Mouse (Mus musculus) mature B cell (primary cell): ENCODE measurements around the gene Arsj.

Experiments used
- in situ Hi-C: fragments of 300-500 bp; cut with MboI; formaldehyde crosslinking; loops from 2 replicates; pipeline ENCODE4 v1.14.3; 2019

Arsj gene

GRCm38 (mm10) chr3:126363568-126364505 lies at the start of gene Arsj:
TSS of gene Arsj (plus strand) at chr3:126363684.
- in situ Hi-C loops: no loop called here

DNA sequence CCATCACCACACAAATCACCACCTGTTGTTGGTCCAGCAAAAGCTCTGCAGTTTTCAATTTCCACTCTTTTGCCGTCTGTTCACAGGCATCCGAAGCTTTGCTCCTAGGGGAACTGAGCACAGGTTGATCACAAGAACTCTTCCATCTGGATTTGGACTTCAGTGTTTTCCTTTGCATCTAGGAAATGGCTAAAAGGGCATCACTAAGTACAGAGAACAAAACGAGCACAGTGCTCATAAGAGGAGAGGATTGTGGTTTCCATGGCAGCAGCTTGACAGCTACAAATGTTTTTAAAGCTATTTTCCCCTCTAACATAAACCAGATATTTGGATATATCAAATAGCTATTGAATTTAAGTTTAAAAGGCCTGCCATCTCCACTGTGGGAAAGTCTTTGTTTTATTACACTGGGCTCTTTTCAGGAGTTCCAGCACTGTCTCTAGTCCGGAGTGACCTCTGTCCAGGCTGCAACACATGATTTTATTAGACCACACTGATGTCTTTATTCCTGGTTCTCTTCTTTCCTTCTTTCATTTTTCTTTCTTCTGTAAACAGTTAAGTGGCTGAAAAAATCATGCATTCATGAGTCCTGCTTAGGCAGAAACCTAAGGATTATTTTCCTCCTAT lies 38.5 kb upstream of the Arsj start:
- in situ Hi-C loops: no loop called here

DNA sequence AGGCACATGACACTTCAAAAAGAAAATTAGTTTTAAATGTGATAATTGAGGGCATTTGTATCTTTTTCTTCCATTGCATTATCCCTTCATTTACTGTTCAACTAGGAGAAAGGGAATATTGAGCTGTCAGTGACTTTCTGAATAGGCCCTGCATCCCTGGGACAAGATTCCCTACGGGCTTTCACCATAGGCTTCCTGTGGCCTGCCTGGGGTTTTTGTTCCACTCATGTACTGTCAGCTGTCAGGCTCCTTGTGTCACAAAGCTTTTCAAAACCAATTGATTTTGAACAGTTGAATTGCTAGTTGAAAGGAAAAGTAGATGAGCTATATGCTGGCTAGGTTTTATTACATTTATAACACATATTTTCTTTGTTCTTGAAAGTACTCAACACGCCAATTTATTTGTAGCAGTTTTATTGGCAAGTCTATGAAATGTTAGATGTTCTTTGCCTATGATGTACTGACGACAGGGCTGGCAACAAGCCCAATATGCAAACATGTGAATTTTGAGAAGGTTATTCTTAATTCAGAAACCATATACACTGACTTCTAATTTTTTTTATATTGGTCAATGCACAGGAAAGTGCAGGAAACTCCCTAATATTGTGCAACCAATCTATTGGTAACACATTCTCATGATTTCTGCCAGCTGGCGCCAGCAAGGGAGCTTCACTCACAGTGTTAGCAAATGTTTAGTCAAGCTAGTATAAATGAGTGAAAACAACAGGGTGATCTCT lies 37.4 kb upstream of the Arsj start:
- in situ Hi-C loops: no loop called here

- in situ Hi-C loops: no loop called here
Observed at GRCm38 (mm10) chr3:126326628-126327325, 36.7 kb upstream of the Arsj start.

DNA sequence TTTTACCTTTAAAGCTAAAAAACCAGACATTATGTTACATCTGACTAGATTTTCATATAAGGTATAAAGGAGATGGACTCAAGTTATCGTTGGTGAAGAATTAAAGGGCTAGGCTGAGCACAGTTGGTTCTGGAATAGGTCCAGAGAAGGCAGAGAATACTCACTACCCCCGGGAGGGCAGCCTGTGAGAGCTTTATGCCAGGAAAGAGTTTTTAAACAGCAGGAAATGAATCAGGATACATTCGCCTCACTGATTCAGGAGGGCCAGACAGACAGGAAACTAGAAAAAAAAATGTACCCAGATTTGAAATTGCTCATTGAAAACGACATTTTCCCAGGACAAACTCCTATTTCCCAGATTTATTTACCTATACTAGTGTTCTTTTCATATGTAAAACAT lies 28.2 kb upstream of the Arsj start:
- in situ Hi-C loops: no loop called here

DNA sequence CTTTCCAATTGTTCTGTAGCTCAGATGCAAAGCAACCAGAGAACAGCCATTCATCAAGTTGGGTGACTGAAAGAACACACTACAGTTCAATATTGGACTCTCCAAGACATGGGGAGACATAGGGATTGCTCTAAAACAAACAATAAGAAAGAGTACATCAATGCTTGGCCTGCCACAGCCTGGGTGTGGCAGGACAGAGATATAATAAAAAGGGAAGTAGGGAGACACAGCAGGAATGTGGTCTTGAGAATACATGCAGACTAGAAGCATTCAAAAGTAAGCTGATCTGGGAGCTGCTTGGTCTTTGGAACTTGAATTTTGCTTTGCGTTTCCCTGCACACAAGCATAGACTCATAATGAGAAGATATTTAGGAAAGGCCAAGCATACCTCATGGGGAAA lies 18.7 kb upstream of the Arsj start:
- in situ Hi-C loops: no loop called here

GRCm38 (mm10) chr3:126359760-126360159 lies 3.7 kb upstream of the Arsj start:
- in situ Hi-C loops: no loop called here

- in situ Hi-C loops: no loop called here
Observed at GRCm38 (mm10) chr3:126362392-126362791, 1.1 kb upstream of the Arsj start.

DNA sequence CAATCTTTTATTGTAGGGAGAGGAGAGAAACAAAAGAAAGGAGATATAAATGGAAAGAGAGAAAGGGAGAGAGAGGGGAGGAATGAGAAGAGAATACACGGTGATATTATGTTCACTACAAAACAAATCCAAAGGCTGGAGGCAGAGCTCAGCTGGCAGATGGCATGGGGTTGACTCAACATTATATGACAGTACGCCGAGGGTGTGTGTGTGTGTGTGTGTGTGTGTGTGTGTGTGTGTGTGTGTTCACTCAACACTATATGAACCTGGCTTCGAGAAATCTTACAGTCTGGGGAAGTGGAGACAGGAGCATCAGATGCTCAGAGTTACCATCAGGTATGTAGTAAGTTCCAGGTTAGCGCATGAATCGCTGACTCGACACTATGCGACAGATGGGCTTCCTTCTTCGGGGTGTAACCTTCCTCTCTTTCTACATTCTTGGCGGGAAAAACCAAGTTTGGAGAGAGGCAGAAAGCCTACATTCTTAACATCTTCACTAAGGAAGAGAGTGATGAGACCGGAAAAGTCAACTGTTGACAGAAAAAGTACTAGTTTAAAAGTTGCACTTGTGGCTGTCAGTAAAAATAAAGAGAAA lies 456 bp upstream of the Arsj start:
- in situ Hi-C loops: no loop called here

GRCm38 (mm10) chr3:126364555-126364954 lies 1.1 kb downstream of the Arsj start:
- in situ Hi-C loops: no loop called here

DNA sequence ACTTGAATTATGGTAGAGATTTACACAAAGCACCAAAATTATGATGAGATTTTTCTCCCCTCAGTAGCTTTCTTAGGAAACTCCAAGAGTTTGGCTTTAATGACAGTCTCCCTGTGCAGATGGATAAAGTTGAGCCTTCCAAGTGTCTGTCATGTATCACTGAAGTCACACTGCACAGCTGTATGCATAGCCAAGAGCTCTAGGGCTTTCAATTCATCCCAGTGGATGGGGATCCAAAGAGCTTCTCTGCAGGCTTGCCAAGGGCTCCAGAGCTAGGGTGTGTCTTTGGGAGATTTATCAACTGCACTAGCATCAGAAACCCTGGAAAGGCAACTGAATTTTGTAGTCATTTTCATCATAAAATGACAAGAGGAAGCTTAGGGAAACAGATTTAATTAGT lies 7.1 kb downstream of the Arsj start:
- in situ Hi-C loops: no loop called here

DNA sequence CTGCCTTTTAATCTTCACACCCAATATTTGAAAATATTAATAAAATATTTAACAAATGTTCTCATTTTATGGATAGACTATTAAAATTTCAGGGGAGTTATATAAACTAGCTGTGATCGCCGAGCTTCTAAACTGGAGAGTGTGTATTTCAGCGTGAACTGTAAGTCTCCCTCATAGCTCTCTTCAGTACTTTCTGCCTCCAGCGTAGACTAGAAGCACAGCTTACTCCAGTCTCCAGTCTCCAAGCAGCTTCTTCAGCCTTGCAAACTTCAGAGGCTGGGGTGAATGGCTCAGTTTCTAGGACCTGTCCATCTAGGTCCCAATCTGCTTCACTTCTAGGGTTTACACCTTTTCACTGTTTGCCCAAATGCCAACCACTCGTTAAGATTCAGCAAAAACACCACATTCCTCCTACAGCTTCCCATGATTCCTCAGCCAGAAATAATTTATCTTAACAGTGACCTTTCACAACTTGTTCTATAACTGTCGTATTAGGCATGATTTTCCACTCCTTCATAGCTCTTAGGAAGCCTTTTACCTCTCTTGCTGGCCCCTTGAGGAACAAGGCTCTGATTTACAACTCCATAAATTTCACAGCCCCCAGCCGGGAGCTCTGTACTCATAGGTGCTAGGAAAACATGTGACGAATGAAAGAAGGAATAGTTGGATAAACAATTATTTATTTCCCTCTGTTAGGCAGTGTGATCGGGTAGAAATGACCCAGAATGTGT lies 9.5 kb downstream of the Arsj start:
- in situ Hi-C loops: no loop called here

DNA sequence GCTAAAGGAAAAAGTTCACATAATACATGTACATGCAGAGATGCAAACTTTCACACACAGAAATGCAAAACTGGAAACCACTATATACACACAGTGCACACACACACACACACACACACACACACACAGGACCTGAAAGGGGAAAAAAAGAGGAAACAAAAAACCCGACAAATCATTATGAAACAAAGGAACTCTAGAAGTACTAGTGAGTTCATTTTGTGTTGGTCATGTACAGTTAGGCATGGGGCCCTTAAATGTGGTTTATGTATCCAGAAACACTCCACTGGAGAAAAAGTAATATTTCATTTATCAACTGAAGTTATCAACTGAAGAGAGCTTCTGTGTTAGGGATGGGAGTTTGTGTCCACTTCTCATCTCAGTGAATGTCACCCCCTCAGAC lies 10.2 kb downstream of the Arsj start:
- in situ Hi-C loops: no loop called here

GRCm38 (mm10) chr3:126379252-126379651 lies 15.8 kb downstream of the Arsj start:
- in situ Hi-C loops: no loop called here

DNA sequence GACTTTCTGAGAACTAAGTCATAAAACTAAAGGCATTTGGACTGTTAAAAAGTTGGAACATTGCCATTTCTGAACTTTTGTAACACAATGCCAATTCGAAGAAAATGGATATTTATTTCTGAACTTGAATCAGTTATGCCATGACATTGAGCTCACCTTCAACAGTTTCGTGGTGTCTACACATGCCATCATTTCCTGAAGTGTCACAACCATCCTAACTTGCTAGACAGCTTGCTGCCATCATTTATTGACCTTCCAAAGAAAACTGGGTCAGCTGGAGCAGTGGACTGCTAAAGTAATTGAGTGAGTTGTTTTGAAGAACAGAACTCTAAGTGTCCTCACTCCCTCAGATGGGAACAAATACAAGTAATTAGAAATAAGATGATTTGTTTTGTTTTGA lies 16.2 kb downstream of the Arsj start:
- in situ Hi-C loops: no loop called here

- in situ Hi-C loops: no loop called here
Observed at GRCm38 (mm10) chr3:126383276-126383675, 19.8 kb downstream of the Arsj start.

- in situ Hi-C loops: no loop called here
Observed at GRCm38 (mm10) chr3:126384657-126385438, 21.4 kb downstream of the Arsj start.

GRCm38 (mm10) chr3:126397451-126397850 lies 34.0 kb downstream of the Arsj start:
- in situ Hi-C loops: no loop called here

DNA sequence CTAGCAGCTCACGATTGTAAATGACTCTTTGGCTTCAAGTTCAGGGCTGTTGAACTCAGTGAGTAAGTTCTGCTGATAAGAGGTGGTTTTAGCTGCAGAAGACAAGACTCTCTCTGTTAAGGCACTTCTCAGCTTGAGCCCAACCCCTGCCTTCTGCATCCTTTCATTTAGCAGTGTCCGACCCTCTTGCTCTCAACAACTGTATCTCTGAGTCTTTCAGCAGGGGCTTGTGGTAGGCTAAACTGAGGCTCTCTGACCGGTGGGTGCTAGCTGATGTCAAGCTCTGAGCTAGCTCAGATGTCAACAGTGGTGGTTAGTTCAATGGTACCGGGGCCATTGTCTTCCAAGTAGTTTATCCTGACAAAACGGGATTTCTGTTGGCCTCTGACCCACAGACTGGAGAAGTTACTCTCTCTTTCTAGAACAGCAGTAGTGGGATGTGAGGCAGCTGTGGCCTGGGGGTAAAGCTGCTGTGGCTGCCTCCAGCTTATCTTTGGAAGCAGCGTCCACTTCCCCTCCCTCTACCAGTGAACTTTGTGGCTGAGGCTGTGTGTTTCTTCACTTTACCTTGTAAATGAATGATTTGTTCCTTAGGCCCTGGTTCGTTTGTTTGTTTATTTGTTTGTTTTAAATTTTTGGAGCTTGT lies 34.6 kb downstream of the Arsj start:
- in situ Hi-C loops: no loop called here

GRCm38 (mm10) chr3:126400726-126401125 lies 37.2 kb downstream of the Arsj start:
- in situ Hi-C loops: no loop called here
